Mouse (Mus musculus) MEL (cell line): Measurements from ENCODE around the gene Ankk1. TPM values are rescaled to one million over a fixed set of nuclear protein-coding genes. Genes with fewer than 3 reads are reported as not detected.

Source experiments
- DNase-seq: peaks from one replicate; pipeline ENCODE4 v3.0.0; 2011; ENCODE audit warnings: low read depth, low spot score
- H3K27ac ChIP-seq: 2 replicates; pipeline ENCODE4 v1.5.1; 2012; ENCODE audit warnings: low read depth, mild to moderate bottlenecking, control low read depth, low read length, moderate library complexity; ENCODE audit not compliant: control insufficient read depth
- H3K27me3 ChIP-seq, 2 experiments: fragments of 150-350 bp in 1 of 2; sonication (generic) in 1 of 2; 2 replicates each; pipeline ENCODE4 v1.6.1; 2012; ENCODE audit warnings: low read length in 2 of 2, mild to moderate bottlenecking in 2 of 2, improper control_type of control experiment in 1 of 2, moderate library complexity in 1 of 2; ENCODE audit not compliant: insufficient read depth in 2 of 2, control insufficient read depth in 1 of 2
- H3K36me3 ChIP-seq, 2 experiments: 2 replicates each; pipeline ENCODE4 v1.6.1; 2012 to 2014; ENCODE audit warnings: low read length in 2 of 2, improper control_type of control experiment in 1 of 2, inconsistent platforms in 1 of 2, mild to moderate bottlenecking in 1 of 2; ENCODE audit not compliant: insufficient read depth in 2 of 2, control insufficient read depth in 1 of 2
- H3K4me1 ChIP-seq, 2 experiments: fragments of 150-350 bp in 1 of 2; sonication (generic) in 1 of 2; 2 replicates each; pipeline ENCODE4 v1.6.1; 2012; ENCODE audit warnings: low read length in 2 of 2, improper control_type of control experiment in 1 of 2, mild to moderate bottlenecking in 1 of 2; ENCODE audit not compliant: insufficient read depth in 2 of 2, control insufficient read depth in 1 of 2
- H3K4me3 ChIP-seq, 2 experiments: fragments of 150-350 bp in 1 of 2; sonication (generic) in 1 of 2; 2 replicates each; pipeline ENCODE4 v1.5.1; 2012; ENCODE audit warnings: low read depth in 2 of 2, low read length in 2 of 2, mild to moderate bottlenecking in 2 of 2, moderate library complexity in 2 of 2, control low read depth in 1 of 2, improper control_type of control experiment in 1 of 2; ENCODE audit not compliant: control insufficient read depth in 1 of 2, insufficient read depth in 1 of 2
- H3K79me2 ChIP-seq: 2 replicates; pipeline ENCODE4 v1.6.1; 2012; ENCODE audit warnings: mild to moderate bottlenecking, low read length, moderate library complexity; ENCODE audit not compliant: control insufficient read depth, poor library complexity, insufficient read depth
- H3K9ac ChIP-seq: 2 replicates; pipeline ENCODE4 v1.6.1; 2012; ENCODE audit warnings: low read depth, mild to moderate bottlenecking, control low read depth, low read length, moderate library complexity; ENCODE audit not compliant: control insufficient read depth, poor library complexity, severe bottlenecking
- H3K9me3 ChIP-seq: fragments of 150-350 bp; sonication (generic); replicated peaks from 2 replicates; pipeline ENCODE4 v1.6.1; 2012; ENCODE audit warnings: mild to moderate bottlenecking, low read length, improper control_type of control experiment, moderate library complexity; ENCODE audit not compliant: insufficient read depth
- CTCF ChIP-seq, 3 experiments: IDR thresholded peaks in 2 of 3; conservative IDR thresholded peaks in 1 of 3; 2 replicates each; pipeline ENCODE4 v1.5.1; 2011 to 2012; ENCODE audit warnings: low read length in 3 of 3, low read depth in 2 of 3, mild to moderate bottlenecking in 2 of 3, improper control_type of control experiment in 1 of 3, inconsistent platforms in 1 of 3, mixed read lengths in 1 of 3, moderate library complexity in 1 of 3; ENCODE audit not compliant: control insufficient read depth in 1 of 3, insufficient read depth in 1 of 3, poor library complexity in 1 of 3, severe bottlenecking in 1 of 3
- ELF1 ChIP-seq: IDR thresholded peaks from 2 replicates; pipeline ENCODE4 v1.6.1; 2014; ENCODE audit warnings: low read depth, mild to moderate bottlenecking, inconsistent platforms, low read length, improper control_type of control experiment, moderate library complexity
- ETS1 ChIP-seq: IDR thresholded peaks from 2 replicates; pipeline ENCODE4 v1.6.1; 2012; ENCODE audit warnings: low read depth, mild to moderate bottlenecking, inconsistent platforms, low read length, improper control_type of control experiment, moderate library complexity
- GABPA ChIP-seq: IDR thresholded peaks from 2 replicates; pipeline ENCODE4 v1.6.1; 2012; ENCODE audit warnings: low read depth, mild to moderate bottlenecking, inconsistent platforms, low read length, improper control_type of control experiment, moderate library complexity
- HCFC1 ChIP-seq: IDR thresholded peaks from 2 replicates; pipeline ENCODE4 v1.6.1; 2012; ENCODE audit warnings: low read depth, mild to moderate bottlenecking, inconsistent platforms, low read length, improper control_type of control experiment, moderate library complexity
- JUND ChIP-seq: IDR thresholded peaks from 2 replicates; pipeline ENCODE4 v1.6.1; 2011; ENCODE audit warnings: low read depth, mild to moderate bottlenecking, improper control_type of control experiment, low read length
- KAT2A ChIP-seq: conservative IDR thresholded peaks from 2 replicates; pipeline ENCODE4 v1.6.1; 2012; ENCODE audit warnings: low read depth, low read length, improper control_type of control experiment, inconsistent platforms
- MAZ ChIP-seq: IDR thresholded peaks from 2 replicates; pipeline ENCODE4 v1.6.1; 2012; ENCODE audit warnings: low read depth, mild to moderate bottlenecking, inconsistent platforms, low read length, improper control_type of control experiment
- MXI1 ChIP-seq: IDR thresholded peaks from 2 replicates; pipeline ENCODE4 v1.6.1; 2011; ENCODE audit warnings: mild to moderate bottlenecking, low read depth, low read length, improper control_type of control experiment
- MYB ChIP-seq: IDR thresholded peaks from 2 replicates; pipeline ENCODE4 v1.6.1; 2011; ENCODE audit warnings: mild to moderate bottlenecking, low read depth, low read length, improper control_type of control experiment
- NELFE ChIP-seq: IDR thresholded peaks from 2 replicates; pipeline ENCODE4 v1.6.1; 2011; ENCODE audit warnings: low read depth, low read length, improper control_type of control experiment
- NRF1 ChIP-seq: IDR thresholded peaks from 2 replicates; pipeline ENCODE4 v1.6.1; 2014; ENCODE audit warnings: low read depth, mild to moderate bottlenecking, inconsistent platforms, low read length, improper control_type of control experiment, moderate library complexity; ENCODE audit not compliant: poor library complexity, insufficient read depth, severe bottlenecking
- POLR2A ChIP-seq, 2 experiments: IDR thresholded peaks; 2 replicates each; pipeline ENCODE4 v1.6.1; 2011 to 2012; ENCODE audit warnings: low read length in 2 of 2, mild to moderate bottlenecking in 2 of 2, control low read depth in 1 of 2, improper control_type of control experiment in 1 of 2, low read depth in 1 of 2, moderate library complexity in 1 of 2; ENCODE audit not compliant: control insufficient read depth in 1 of 2, insufficient read depth in 1 of 2, poor library complexity in 1 of 2
- POLR2AphosphoS2 ChIP-seq: IDR thresholded peaks from 2 replicates; pipeline ENCODE4 v1.6.1; 2011; ENCODE audit warnings: low read length, improper control_type of control experiment
- POLR2AphosphoS5 ChIP-seq: IDR thresholded peaks from 2 replicates; pipeline ENCODE4 v1.6.1; 2012; ENCODE audit warnings: low read depth, borderline replicate concordance, mild to moderate bottlenecking, inconsistent platforms, low read length, moderate library complexity, mixed read lengths
- SMC3 ChIP-seq: IDR thresholded peaks from 2 replicates; pipeline ENCODE4 v1.6.1; 2011; ENCODE audit warnings: low read depth, low read length, improper control_type of control experiment
- TCF12 ChIP-seq: IDR thresholded peaks from 2 replicates; pipeline ENCODE4 v1.6.1; 2014; ENCODE audit warnings: low read depth, mild to moderate bottlenecking, inconsistent platforms, low read length, improper control_type of control experiment, moderate library complexity
- UBTF ChIP-seq: IDR thresholded peaks from 2 replicates; pipeline ENCODE4 v1.6.1; 2012; ENCODE audit warnings: low read depth, mild to moderate bottlenecking, inconsistent platforms, low read length, improper control_type of control experiment, moderate library complexity, borderline replicate concordance; ENCODE audit not compliant: insufficient read depth
- USF1 ChIP-seq: IDR thresholded peaks from 2 replicates; pipeline ENCODE4 v1.6.1; 2014; ENCODE audit warnings: low read depth, mild to moderate bottlenecking, inconsistent platforms, low read length, improper control_type of control experiment, moderate library complexity
- USF2 ChIP-seq, 2 experiments: IDR thresholded peaks; 2 replicates each; pipeline ENCODE4 v1.6.1; 2011 to 2012; ENCODE audit warnings: improper control_type of control experiment in 2 of 2, low read length in 2 of 2, borderline replicate concordance in 1 of 2, inconsistent platforms in 1 of 2, low read depth in 1 of 2, mild to moderate bottlenecking in 1 of 2; ENCODE audit not compliant: insufficient read depth in 1 of 2
- ZC3H11A ChIP-seq: IDR thresholded peaks from 2 replicates; pipeline ENCODE4 v1.6.1; 2012; ENCODE audit warnings: low read depth, mild to moderate bottlenecking, inconsistent platforms, low read length, improper control_type of control experiment
- polyA plus RNA-seq, 2 experiments: library from polyadenylated mRNA; stranded (reverse) in 1 of 2; unstranded in 1 of 2; fragments of >175 nt in 1 of 2; fragments of >200 nt in 1 of 2; gene quantifications; 2 replicates each; pipeline versions ENCODE4 v1.2.1 to v1.2.4; 2012; ENCODE audit warnings: low replicate concordance in 2 of 2, low read depth in 1 of 2; ENCODE audit not compliant: insufficient read length in 2 of 2, insufficient read depth in 1 of 2, missing spikeins in 1 of 2
- total RNA-seq: library from RNA; depleted of rRNA; stranded (reverse); fragments of 300-350 nt; gene quantifications from 2 replicates; pipeline ENCODE4 v1.2.3, GENCODE M21; 2012

The Ankk1 gene
- total and polyA plus RNA-seq, 3 experiments: not detected

DNA sequence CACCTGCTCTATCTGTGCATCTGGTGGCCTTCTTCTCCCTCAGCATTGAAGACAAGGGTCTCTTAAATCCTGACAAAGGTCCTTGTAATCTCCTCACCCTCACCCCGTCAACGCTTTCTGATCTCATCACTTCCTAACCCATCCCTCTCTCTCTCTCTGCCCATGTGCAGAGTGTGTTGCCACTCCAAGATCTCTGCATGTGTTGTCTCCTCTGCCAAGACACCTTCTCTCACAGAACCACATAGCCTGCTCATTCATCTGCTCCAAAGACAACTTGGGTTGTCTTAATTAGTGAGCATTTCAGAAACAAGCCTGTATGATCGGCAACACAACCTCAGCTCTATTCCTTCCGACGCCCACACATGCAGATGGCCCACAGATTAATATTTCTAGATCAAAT, 3.0 kb downstream of the Ankk1 start:
- DNase-seq: no peak
- H3K4me3 ChIP-seq: no peak overlapping the region
- no peak overlapping the region for H3K27ac ChIP-seq
- H3K4me1 ChIP-seq: no peaks in the 10 kb centered on the region
- no peak overlapping the region for H3K9ac ChIP-seq
- TF ChIP-seq POLR2A (IDR thresholded peaks at IDR 0.05; ENCODE audit: control insufficient read depth in 1 of 2, insufficient read depth in 1 of 2, low read depth in 1 of 2, low read length in 2 of 2, poor library complexity in 1 of 2): no peak
- no peak for TF ChIP-seq POLR2AphosphoS2
- no peak for TF ChIP-seq MXI1
- TF ChIP-seq NELFE: no peak
- TF ChIP-seq SMC3: no peak
- TF ChIP-seq MYB: no peak
- no peak for TF ChIP-seq USF1
- no peak for TF ChIP-seq POLR2AphosphoS5
- H3K36me3 ChIP-seq: no peaks in the 10 kb centered on the region
- H3K27me3 ChIP-seq: no peaks in the 10 kb centered on the region
- no peaks in the 10 kb centered on the region for H3K9me3 ChIP-seq
- H3K79me2 ChIP-seq: no peaks in the 10 kb centered on the region

GRCm38 (mm10) chr9:49410621-49411020, 16.2 kb downstream of the Ankk1 start:
- Histone ChIP-seq H3K79me2 (no peaks in the 10 kb centered on the region), H3K27me3 (no peaks in the 10 kb centered on the region), H3K36me3 (no peaks in the 10 kb centered on the region), H3K4me3 (no peak overlapping the region), H3K9ac (no peak overlapping the region), H3K27ac (no peak overlapping the region)
- TF ChIP-seq MYB (no peak), TCF12 (no peak), UBTF (no peak), USF2 (IDR thresholded peaks at IDR 0.05; ENCODE audit: borderline replicate concordance in 1 of 2, insufficient read depth in 1 of 2, low read depth in 1 of 2, low read length in 2 of 2) (no peak), MAZ (no peak), GABPA (no peak), USF1 (no peak), ELF1 (no peak), JUND (no peak), KAT2A (no peak), ETS1 (no peak), HCFC1 (no peak), NRF1 (no peak), POLR2A (IDR thresholded peaks at IDR 0.05; ENCODE audit: control insufficient read depth in 1 of 2, insufficient read depth in 1 of 2, low read depth in 1 of 2, low read length in 2 of 2, poor library complexity in 1 of 2) (no peak), SMC3 (no peak), CTCF (IDR thresholded peaks at IDR 0.05 in 2 of 3, conservative IDR thresholded peaks at IDR 0.05 in 1 of 3; ENCODE audit: control insufficient read depth in 1 of 3, insufficient read depth in 1 of 3, low read depth in 2 of 3, low read length in 3 of 3, poor library complexity in 1 of 3, severe bottlenecking in 1 of 3) (no peak), ZC3H11A (no peak)
- TF ChIP-seq, all 39 proteins: peak for 0
- no peak for DNase-seq
- no peaks in the 10 kb centered on the region for H3K4me1 ChIP-seq
- H3K9me3 ChIP-seq: no peaks in the 10 kb centered on the region
